Mouse (Mus musculus) B cell, adult 2 months (primary cell): ENCODE results near the gene Cd47.

Experiments
- DNase-seq, 2 experiments: peaks; one replicate each; pipeline ENCODE4 v3.0.0; 2022

Cd47 gene

DNA sequence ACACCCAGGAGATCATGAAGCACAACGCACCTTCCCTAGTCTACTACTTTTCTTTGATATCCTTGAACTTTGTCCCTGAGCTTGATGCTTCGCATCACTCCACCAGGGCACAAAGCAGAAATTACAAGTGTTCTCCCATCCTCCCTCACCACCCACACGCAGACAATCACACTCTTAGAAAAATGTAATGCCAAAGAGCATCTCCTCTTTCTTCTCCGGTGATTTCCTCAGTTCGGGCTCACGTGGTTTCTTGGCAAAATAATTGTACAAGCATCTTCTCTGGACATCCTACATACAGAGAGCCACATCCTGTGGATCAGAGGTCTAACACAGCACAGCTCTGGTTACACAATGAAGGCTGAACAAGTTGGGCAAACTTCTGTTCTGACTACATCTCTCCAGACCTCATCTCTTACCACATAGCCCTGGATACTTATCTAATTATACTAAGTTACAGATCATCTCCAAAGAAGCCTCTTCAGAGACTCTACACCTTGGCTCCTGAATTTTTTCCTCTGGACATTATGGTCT is 36.4 kb downstream of the Cd47 start:
- no peak for DNase-seq

DNA sequence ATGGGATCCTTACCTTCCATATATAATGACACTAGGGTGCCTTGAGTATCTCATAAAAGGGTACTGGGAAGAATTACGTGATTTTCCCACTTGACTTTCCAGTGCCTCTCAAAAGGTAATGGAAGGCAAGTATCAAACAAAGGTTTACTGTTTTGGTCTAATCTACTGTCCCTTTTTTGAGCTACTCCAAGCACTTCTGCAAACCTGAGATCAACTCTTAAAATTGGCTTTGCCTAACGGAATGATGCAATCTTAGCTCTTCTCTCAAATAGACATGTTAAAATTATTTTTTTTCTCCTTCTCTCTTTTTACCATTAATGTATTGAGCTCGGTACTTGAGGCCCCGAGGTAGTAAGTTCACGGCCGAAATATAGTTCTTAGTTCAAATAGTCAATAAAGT is 38.6 kb downstream of the Cd47 start:
- DNase-seq = no peak

DNA sequence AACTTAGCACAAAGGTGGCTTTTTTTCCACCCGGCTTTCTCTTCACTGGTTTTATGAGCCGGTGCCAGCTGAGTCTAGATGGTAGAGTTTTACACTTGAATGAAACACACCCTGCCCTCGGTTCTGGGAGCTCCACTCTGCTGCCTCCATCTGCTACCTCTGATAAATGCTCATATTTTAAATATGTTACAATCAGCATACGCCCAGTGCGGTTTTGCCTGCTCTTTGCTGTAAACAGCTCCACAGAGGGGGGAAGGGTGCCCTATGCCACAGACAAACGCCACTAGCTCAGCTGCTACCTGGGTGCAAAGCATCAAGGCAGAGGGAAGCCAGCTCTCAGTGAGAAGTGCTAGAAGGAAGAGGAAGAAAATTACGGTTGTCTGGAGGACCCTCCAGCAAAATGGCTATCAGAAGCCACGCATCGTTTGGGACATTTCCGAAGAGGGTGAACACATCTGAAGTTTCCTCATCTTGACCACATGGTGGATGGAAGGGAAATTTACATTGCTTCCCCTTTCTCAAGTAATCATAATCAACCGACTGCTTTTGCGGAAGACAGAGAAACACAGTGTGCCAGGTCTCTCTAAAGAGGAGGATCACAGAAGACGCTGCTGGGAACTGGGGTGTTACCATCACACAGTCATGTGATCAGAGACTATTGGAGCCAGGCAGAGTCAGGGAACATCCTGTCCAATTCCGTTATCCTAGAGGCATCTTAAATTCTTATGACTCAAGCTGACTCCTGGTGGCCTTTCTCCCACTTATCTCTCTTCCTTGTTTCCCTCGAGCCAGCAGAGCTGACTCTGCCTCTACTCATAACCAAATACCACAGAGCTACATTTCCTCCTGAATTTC is 39.6 kb downstream of the Cd47 start:
- DNase-seq = peak; percentile 83

DNA sequence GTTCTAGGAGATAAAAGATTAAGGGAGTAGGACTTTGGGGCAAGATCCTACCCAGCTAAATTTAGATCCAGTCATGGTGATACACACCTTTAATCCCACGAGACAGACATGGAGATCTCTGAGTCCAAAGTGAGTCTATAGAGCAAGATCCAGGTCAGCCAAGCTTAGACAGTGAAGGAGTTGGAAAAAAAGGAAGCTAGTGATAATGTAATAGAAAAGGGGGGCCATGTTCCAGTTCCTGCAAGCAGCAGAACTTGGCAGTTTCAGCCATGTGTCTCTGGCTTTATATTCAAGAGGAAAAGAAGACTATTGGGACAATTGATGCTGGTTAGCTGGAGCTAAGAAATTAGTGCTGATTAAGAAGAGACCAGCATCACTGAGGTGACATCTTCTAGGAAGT is 43.4 kb downstream of the Cd47 start:
- no peak for DNase-seq

DNA sequence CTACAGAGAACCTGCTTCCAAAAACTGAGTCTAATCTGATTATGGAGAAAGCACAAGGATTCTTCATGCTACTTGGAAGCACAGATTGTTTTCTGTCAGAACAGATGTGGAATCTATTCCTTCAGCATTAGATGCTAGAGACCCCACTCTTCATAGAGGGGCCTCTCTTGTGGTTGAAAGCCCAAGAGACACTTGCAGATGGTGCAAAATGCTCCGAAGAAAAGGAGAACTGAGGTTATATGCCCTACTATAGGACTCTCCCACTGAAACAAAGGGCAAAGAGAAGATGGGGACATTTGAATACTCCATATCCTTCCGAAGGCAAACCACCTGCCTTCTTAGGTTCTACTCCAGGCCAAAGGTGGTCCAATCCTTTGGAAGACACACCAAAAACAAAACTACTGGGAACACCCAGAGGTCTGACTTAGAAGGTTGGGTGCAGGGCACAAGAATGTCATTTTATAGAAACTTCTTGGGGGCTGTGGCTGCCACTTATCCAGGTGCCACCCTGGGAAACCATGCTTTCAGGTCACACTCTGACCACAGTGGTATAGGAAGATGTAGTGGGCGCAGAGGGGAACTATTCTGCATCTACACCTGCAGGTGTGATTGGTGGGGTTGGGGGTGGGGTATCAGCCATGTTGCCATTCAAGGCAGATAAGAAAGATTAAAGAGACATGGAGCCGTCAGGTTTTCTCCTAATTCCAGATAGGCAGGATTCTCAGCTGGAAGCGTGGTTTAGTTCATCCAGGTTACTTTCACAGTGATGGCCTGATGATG is 47.1 kb downstream of the Cd47 start:
- DNase-seq = no peak

DNA sequence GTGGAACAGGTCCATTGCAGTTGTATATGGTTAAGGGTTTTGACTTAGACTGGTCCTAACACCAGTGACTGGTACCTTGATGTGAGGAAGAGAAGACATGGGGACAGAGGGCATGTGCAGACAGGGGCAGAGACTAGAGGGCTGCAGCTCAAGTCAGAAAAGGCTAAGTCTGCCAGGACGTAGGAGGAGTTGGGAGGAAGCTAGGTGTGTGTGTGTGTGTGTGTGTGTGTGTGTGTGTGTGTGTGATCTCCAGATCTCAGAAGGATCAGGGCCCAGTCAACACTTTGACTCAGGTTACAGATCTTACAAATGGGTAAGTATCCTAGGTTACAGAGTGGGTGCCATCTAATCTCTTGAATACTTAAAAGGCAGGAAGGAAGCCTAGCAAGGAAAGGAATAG is 48.3 kb downstream of the Cd47 start:
- DNase-seq = no peak

DNA sequence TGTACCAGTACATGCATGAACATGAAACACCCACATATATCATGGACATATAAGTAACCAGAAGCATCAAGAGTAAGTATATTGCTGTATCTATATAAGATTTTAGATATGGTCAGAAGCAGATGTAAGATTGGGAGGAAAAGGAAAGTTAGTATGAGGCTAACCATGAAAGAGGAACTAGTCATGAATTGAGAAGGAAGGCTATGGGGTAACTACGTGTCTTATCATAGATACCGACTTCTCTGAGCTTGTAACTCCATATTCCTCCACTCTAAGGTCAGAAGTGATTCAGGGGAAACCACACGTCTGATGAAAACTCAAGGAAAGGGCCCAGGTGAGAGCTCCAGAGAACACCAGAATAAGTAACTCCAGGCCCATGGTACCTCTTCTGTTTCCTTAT is 52.6 kb downstream of the Cd47 start:
- DNase-seq = peak; percentile 45 to 46

DNA sequence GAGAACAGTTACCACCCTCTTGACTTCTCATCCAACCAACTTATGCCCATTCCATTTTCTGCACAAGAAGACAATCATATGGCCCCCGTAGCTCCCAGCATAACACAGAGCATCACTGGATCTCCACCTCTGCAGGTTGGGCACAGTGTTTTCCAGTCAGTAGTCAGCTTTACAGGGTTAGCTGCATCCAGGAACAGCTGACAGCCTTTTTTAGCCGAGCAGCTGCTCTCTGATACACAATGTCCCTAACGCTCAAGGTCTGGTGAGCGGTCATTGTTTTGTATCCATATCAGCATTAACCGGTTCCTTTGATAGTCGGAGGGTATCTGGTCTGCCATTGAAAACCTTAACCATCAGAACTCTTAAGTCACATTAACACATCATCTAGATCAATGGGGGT is 53.3 kb downstream of the Cd47 start:
- DNase-seq = peak; percentile 24 to 27

DNA sequence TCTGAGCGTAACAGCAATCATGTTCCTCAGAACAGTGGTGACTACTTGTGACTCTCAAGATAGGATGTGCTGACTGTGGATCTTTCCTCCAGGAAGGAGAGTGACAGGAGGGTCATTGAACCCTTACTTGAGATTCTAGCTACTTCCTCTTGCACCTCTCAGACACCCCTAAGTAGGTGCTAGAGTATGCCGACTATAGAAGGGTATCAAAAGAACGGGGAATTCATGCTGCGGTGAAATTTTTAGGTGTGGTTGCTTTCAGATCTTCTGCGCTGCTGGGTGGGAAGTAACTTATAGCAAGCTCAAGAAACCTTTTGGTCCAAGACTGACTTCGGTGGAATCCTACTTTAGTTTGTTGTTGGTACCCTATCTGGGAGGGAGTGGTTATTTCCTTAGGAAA is 53.9 kb downstream of the Cd47 start:
- DNase-seq = peak; percentile 64 to 69

DNA sequence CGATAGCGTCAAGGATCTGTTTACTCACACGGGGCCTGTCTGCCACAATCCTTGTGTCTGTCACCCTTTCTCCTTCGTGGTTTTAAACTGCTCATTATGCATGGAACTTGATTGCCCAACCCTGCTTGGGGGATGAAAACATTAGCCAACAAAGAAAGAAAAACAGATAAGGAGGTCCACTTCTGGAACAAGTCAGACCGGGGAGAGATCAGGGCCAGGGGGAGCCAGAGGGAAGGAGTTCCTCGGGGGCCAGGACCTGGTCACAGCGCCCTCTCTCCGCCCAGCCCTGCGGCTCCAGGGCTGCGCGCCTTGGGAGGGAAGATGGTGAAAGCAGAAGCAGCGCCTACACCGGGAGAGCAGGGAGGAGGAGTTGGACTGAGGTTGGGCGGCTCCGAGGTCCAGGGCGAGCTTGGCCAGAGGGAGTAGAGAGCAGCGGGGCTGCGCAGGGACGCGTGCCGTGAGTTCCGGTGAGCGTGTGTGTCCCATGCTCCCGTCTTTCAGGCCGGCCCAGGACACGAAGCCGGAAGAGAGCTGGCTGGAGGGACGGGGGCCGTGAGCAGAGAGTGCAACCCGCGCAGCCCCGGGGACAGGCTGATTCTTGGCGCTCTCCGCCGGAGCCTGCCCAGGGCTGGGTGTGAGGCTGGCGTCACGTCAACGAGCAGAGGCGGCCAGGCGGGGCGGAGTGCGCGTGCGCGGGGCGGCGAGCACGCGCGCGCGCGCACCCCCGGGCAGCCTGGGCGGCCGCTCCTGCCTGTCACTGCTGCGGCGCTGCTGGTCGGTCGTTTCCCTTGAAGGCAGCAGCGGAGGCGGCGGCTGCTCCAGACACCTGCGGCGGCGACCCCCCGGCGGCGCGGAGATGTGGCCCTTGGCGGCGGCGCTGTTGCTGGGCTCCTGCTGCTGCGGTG is 54.9 kb downstream of the Cd47 start:
- DNase-seq = peak; percentile 89 to 91

DNA sequence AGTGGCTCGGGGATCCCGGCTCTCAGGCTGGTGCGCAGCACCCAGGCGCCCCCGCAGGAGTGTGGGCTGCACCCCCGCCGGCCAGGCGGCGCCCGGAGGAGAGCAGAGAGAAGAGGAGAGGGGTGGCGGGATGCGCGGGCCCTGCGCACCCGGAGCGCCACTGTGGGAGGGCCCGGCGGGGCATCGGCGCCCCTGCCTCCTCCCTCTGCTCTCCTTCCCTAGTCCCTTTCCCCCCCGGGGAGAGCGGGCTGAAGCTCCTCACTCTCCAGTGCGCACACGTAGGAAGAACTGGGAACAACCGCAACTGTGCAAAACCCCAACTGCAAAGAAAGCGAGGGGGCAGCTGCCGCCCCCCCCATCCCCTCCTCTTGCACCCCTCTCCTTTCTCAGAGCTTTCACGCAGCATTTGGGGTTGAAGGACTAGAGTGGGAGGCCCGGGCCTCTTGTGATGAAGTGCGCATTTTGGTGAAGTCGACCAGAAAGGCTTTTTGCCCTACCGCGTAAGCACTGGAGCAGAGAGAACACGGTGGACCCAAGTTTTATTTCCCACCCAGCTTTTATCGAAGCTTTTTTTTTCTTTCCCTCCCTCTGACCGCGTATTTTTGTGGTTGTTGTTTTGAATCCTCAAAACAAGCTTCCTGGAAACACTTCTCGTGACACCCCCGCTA is 55.6 kb downstream of the Cd47 start:
- DNase-seq = no peak

DNA sequence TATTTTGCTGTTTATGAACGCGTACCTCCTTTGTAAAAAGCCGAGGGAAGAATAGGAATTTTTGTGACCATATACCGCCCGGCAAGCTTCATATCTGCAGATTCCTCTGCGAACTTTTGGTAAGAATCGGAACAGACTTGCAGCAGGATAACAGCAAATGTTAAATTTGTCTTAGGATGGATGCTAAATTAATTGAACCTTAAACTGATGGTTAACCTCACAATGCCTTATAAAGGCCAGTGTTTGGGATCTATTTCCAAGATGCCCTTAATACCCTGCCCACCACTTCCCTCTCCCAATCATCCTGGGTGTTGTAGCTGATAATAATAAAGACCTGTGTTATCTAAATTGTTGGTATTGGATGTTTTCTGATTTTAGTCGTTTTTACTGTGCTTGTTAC is 56.3 kb downstream of the Cd47 start:
- no peak for DNase-seq

DNA sequence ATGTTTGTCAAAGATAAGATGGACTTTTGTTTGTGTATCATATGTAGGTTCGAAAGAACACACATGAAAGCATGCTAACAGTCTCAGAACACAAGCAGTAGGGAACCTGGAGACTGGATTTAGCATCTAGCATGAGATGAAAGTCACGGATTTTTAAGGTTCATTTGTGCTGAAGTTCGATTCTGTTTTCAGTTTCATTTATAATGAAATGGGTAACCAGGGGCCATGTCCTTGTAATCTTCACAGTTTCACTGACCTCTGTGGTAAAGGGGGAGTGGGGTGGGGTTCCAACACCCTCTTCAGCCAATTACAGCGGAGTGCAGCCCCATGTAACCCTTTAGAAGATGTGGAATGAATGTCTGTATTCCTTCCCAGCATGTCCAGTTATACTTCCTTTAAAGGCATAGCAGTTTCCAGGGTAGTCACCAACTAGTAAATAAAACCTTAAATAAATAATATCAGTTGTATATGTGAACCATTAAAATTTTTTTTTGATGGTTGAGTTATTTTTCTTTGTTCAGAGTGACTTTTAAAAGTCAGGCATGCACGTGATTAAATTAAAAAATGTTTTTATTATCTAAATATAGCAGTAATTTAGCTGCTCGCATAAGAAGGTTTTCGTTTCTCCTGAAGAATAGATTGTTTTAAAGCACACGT is 57.3 kb downstream of the Cd47 start:
- peak; percentile 35 to 43 for DNase-seq

DNA sequence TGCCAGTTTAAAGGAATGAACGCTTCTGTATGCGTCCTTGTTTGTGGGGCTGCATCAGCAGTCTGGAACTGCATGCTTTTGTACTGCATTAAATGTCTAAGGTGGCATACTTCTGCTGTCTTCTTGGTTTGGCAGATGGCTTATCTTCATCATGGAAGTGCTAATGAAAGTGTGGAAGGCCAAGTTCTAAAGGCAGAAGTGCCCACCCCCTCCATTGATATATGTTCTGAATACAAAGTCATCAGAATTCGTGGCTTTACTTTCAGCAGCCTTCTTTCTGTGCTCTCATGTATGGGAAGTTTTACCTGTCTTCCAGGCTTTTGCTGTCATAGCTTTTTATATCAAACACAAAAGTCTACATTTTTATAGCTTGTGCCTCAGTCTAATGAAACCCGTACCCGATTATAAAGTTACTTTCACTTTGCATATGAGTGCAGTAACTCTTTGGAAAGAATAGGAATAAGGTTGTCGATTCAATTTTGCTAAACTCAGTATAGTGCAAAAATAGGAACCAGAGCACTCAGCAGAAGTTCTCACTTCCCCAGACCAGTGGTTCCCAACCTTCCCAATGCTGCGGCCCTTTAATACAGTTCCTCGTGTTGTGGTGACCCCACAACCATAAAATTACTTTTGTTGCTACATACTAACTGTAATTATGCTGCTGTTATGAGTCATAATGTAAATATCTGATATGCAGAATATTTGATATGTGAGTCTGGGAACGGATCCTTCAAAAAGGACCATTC is 58.0 kb downstream of the Cd47 start:
- peak; percentile 38 to 47 for DNase-seq

DNA sequence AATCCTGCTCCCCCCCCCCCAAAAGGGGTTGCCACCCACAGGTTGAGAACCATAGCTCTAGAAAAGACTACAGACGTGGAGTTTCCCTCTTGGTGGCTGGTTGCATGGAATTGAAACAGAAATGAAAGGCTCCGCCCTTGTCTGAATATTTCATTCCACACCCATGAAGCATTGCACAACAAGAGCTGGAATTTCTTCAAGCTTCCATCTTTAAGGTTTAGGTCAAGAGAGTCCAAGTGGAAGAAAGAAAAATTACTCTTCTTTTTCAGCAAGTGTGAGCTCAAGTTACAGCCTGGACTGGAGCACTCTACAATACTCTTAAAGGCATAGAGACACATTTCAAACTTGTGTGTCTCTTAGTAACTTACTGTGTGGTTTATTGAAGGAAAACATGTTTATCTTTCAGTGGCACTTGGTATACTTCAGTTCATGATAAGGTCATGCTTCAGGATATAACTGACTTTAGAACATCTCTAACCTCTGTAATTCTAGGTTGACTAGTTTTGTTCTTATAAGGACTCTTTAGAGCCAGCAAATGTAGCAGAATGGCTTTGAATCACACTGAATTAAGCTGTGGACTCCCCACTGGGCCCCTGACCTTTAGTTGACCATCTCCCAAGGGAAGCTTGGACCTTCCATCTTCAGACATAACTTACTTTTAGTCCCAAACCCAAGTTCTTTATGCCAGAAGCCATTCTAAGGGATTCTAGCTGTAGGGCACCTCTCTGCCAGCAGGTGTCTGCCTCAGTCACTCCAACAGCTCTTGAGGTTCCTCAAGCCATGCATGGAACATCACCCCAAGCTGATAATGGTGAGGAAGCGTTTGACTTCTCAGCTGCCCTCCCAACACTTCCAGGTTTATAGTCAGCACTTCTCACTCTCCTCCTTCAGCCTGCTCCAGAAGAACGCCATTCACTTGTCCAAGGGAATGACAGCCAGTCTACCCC is 58.8 kb downstream of the Cd47 start:
- peak; percentile 43 to 47 for DNase-seq

DNA sequence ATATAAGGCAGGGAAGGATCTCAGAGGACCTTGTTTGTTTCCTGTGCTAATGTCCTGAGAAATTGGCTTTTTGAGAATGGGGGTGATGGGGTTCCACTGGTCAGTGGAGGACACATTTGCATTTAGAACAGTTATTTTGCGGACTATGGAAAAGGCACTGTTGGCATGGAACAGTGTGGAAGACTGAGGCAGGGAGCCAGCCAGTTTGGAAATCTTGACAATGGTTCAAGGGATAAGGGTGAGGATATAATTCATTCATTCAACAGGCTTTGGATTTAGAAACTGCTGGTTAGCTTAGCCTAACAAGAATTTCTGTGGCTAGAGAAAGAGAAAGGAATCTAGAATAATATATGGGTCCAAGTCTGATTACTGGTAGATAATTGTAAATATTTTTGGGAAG is 61.7 kb downstream of the Cd47 start:
- DNase-seq = no peak

DNA sequence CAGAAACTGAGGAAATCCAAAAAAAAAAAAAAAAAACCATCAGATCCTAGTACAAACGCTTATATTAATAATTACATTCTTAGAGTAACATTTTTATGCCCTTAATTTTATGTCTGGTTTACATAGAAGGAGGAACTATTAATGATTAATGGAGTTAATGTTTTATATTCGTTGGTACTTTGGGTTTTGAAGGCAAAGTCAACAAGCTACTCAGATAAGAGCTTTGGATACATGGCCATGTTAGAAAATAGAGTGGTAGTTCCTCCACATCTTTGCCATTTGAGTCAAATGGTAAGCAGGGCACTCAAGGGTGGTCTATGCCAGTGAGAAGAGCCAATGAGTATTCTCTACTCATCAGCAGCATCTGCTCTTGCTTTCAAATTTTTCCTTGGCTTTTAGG is 66.3 kb downstream of the Cd47 start:
- no peak for DNase-seq

DNA sequence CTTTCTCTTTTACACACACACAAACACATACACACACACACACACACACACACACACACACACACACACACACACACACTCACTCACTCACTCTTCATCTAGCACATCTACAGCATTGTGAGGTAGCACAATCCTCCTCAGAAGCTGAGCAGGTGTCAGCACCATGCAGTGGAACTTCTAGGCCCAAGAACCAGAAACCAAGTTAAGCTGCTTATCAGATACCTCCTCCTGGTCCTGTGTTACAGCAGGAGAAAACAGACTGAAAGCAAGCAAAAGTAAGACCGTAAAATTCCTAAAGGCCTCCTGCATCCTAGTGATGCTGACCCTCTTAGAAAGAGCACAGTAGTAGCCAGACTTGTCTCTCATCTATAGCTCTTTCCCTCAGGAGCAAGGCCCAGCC is 67.9 kb downstream of the Cd47 start:
- no peak for DNase-seq

DNA sequence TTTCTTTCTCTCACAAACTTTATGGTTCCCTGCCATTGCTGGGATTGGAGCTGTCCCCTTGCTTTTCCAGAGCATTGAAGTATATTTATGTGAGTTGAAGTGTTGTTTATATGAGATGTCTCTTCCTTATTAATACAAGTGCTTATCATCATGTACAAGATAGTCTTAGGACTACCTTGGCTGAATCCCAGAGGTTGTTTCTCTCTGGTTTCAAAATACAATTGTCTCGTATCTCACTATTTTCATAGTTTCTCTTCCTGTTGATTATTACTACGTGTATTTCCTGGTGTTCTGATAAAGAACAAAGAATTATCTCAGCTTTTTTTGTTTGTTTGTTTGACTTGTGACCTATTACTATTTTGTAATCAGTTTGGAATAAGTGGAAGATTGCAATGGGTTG is 73.6 kb downstream of the Cd47 start:
- no peak for DNase-seq

DNA sequence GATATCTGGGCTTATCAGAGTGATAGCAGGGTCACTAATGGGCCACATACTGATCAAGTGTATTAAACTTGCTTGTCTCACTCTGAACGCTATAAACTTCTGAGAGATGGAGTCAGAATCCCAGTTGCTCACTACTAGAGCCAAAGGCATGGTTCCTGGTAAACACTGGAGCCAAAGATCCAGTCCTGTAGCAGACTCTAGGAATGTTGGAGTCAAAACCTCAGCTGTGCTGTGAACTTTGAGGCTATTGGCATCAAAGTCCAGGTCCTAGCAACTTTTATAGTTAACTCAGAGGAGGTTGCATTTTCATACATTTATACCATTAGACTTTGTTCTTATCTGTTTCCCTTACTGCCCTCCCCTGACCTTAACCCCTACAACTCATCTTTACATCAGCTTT is 74.2 kb downstream of the Cd47 start:
- no peak for DNase-seq
